Mouse (Mus musculus): Measurements from ENCODE around the gene Rcn3. TPM values are rescaled to one million over a fixed set of nuclear protein-coding genes. Genes with fewer than 3 reads are reported as not detected.
"Not testable (repeated sequence)": the region's sequence is repeated elsewhere in the genome, so short reads cannot be mapped to it uniquely, and the experiment has no call there.

Rcn3 gene
- polyA plus RNA-seq, 1 experiment = 601 TPM

DNA sequence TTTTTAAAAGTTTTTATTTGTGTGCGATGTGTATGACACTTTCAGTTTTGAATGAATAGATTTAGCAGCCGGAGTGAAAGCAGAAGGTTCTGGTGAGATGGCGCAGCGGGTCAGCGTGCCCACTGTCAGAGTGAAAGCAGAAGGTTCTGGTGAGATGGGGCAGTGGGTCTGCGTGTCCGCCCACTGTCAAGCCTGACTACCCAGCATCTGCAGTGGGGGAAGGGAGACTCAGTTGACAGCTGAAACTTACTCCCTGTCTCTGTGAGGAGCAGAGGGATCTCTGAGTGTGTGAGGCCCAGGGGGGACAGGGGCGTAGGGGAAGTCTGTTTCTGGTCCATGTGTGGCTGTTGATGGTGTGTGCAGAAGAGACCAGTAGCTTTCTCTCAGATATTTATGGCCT, 25.5 kb upstream of the Rcn3 start:
- TF ChIP-seq CTCF (IDR thresholded peaks at IDR 0.05; ENCODE audit: borderline replicate concordance, insufficient read depth, low read length) (no peak), POLR2A (IDR thresholded peaks at IDR 0.05; ENCODE audit: low read depth, low read length) (no peak)
- Histone ChIP-seq H3K4me1 (ENCODE audit: control insufficient read depth, insufficient read depth, low read length) (0 out of 2 replicates have a peak, but pooled peaks cover 5% of the 10 kb centered on the region), H3K4me3 (ENCODE audit: insufficient read depth, low read length) (no peak overlapping the region), H3K27ac (ENCODE audit: insufficient read depth, low read length) (no peak overlapping the region)

DNA sequence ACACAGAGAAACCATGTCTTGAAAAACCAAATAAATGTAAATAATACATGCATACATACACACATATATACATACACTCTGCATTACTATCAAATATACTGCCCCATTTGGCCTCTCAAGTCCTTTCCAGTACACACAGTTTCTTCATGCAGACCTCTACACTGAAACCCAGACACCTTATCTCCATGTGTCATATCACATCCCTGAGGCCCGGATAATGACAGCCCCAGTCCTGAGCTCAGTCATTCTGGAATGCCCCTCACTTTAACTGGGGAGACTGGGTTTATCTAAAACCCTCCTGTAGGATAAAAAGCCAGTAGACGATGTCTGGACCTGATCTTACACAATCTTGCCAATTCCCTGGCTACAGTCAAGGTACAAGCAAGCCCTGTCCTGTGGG, 21.5 kb upstream of the Rcn3 start:
- Histone ChIP-seq H3K27ac (ENCODE audit: insufficient read depth, low read length) (no peak overlapping the region), H3K4me3 (ENCODE audit: insufficient read depth, low read length) (no peak overlapping the region), H3K4me1 (ENCODE audit: control insufficient read depth, insufficient read depth, low read length) (no peaks in the 10 kb centered on the region)
- TF ChIP-seq CTCF (IDR thresholded peaks at IDR 0.05; ENCODE audit: borderline replicate concordance, insufficient read depth, low read length) = no peak
- TF ChIP-seq POLR2A (IDR thresholded peaks at IDR 0.05; ENCODE audit: low read depth, low read length) = no peak

DNA sequence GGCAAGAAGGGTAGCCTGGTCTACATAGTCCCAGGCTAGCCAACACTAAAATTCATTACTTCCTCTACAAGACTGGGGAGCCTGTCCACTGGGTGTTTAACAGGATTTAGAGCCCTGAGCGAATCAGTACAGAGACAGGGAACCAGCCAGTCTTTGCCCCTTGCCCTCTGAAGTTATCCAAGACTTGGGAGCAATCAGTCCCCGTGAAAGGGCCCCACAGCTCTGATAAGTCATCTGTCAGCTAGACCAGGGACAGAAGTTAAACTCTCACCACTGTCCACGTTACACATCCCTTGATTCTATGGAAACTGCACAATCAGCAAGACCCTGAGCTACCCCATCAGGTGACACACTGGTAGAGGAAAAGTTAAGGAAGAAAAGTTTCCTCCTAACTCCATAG, 20.5 kb upstream of the Rcn3 start:
- H3K27ac ChIP-seq (ENCODE audit: insufficient read depth, low read length) = no peak overlapping the region
- H3K4me1 ChIP-seq (ENCODE audit: control insufficient read depth, insufficient read depth, low read length) = no peaks in the 10 kb centered on the region
- TF ChIP-seq CTCF (IDR thresholded peaks at IDR 0.05; ENCODE audit: borderline replicate concordance, insufficient read depth, low read length) (no peak), POLR2A (IDR thresholded peaks at IDR 0.05; ENCODE audit: low read depth, low read length) (no peak)
- H3K4me3 ChIP-seq (ENCODE audit: insufficient read depth, low read length) = no peak overlapping the region

- H3K4me1 ChIP-seq (ENCODE audit: control insufficient read depth, insufficient read depth, low read length) = no peaks in the 10 kb centered on the region
- no peak overlapping the region for H3K4me3 ChIP-seq (ENCODE audit: insufficient read depth, low read length)
- H3K27ac ChIP-seq (ENCODE audit: insufficient read depth, low read length) = no peak overlapping the region
- TF ChIP-seq POLR2A (IDR thresholded peaks at IDR 0.05; ENCODE audit: low read depth, low read length) (no peak), CTCF (IDR thresholded peaks at IDR 0.05; ENCODE audit: borderline replicate concordance, insufficient read depth, low read length) (no peak)
Measured at GRCm38 (mm10) chr7:45111940-45112339, 19.9 kb upstream of the Rcn3 start.

DNA sequence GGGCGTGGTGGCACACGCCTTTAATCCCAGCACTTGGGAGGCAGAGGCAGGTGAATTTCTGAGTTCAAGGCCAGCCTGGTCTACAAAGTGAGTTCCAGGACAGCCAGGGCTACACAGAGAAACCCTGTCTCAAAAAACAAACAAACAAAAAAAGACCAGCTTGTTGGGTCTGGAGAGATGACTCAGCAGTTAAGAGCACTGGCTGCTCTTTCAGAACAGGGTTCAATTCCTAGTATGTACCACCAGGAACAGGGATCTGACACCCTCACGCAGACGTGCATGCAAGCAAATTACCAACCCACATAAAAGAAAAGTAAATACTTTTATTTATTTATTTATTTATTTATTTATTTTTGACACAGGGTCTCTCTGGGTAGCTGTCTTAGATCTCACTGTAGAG, 18.1 kb upstream of the Rcn3 start:
- H3K27ac ChIP-seq (ENCODE audit: insufficient read depth, low read length); H3K4me1 ChIP-seq (ENCODE audit: control insufficient read depth, insufficient read depth, low read length): not testable (repeated sequence)

GRCm38 (mm10) chr7:45107052-45107645, 15.1 kb upstream of the Rcn3 start:
- Histone ChIP-seq H3K27ac (ENCODE audit: insufficient read depth, low read length) (no peak overlapping the region), H3K4me3 (ENCODE audit: insufficient read depth, low read length) (no peak overlapping the region), H3K4me1 (ENCODE audit: control insufficient read depth, insufficient read depth, low read length) (no peaks in the 10 kb centered on the region)
- TF ChIP-seq POLR2A (IDR thresholded peaks at IDR 0.05; ENCODE audit: low read depth, low read length) = no peak
- TF ChIP-seq CTCF (IDR thresholded peaks at IDR 0.05; ENCODE audit: borderline replicate concordance, insufficient read depth, low read length) = no peak

More for the DNA sequence above, 18.1 kb upstream of the Rcn3 start:
- H3K4me3 ChIP-seq (ENCODE audit: insufficient read depth, low read length) = not testable (repeated sequence)

GRCm38 (mm10) chr7:45106441-45106840, 14.4 kb upstream of the Rcn3 start:
- no peak overlapping the region for H3K4me3 ChIP-seq (ENCODE audit: insufficient read depth, low read length)
- H3K27ac ChIP-seq (ENCODE audit: insufficient read depth, low read length) = no peak overlapping the region
- no peak for TF ChIP-seq CTCF (IDR thresholded peaks at IDR 0.05; ENCODE audit: borderline replicate concordance, insufficient read depth, low read length)
- no peak for TF ChIP-seq POLR2A (IDR thresholded peaks at IDR 0.05; ENCODE audit: low read depth, low read length)
- no peaks in the 10 kb centered on the region for H3K4me1 ChIP-seq (ENCODE audit: control insufficient read depth, insufficient read depth, low read length)

DNA sequence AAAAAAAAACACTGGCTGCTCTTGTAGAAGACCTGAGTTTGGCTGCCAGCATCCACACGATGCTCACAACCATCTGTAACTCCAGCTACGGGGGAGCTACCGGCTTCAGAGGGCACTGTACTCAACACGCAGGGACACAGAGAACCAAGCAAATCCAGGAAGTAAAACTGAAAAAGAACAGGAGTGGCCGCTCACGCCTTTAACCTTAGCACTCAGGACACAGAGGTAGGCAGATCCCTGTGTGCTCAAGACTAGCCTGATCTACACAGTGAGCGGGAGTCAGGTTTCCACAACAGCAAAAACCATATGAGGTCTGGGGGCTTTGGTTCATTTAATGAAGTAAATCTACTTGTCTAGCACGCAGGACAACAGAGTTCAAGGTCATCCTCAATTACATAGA, 13.5 kb upstream of the Rcn3 start:
- Histone ChIP-seq H3K4me3 (ENCODE audit: insufficient read depth, low read length) (no peak overlapping the region), H3K4me1 (ENCODE audit: control insufficient read depth, insufficient read depth, low read length) (no peaks in the 10 kb centered on the region), H3K27ac (ENCODE audit: insufficient read depth, low read length) (no peak overlapping the region)
- TF ChIP-seq CTCF (IDR thresholded peaks at IDR 0.05; ENCODE audit: borderline replicate concordance, insufficient read depth, low read length) (no peak), POLR2A (IDR thresholded peaks at IDR 0.05; ENCODE audit: low read depth, low read length) (no peak)

DNA sequence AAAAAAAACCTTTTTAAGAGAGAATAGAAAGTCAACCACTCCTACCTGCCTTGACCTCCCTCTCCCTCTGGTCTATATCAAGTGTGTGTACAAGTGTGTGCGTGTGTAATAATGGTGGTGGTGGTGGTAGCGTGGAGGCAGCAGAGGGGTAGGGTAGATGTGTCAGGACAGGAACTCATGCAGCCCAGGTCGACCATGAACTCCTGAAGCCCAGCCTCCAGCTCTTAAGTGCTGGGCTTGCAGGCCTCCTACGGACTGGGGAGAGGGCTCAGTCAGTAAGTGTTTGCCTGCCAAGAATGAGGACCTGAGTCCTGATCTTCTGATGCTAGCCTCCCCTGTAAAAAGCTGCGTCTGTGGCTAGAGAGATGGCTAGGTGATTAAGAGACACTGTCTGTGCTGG, 12.9 kb upstream of the Rcn3 start:
- no peak overlapping the region for H3K27ac ChIP-seq (ENCODE audit: insufficient read depth, low read length)
- H3K4me1 ChIP-seq (ENCODE audit: control insufficient read depth, insufficient read depth, low read length) = no peaks in the 10 kb centered on the region
- no peak for TF ChIP-seq CTCF (IDR thresholded peaks at IDR 0.05; ENCODE audit: borderline replicate concordance, insufficient read depth, low read length)
- TF ChIP-seq POLR2A (IDR thresholded peaks at IDR 0.05; ENCODE audit: low read depth, low read length) = no peak
- H3K4me3 ChIP-seq (ENCODE audit: insufficient read depth, low read length) = no peak overlapping the region

GRCm38 (mm10) chr7:45103652-45104180, 11.7 kb upstream of the Rcn3 start, which contains the start of gene Fcgrt:
Gene Fcgrt, minus strand, starts transcription at chr7:45103851.
- H3K4me3 ChIP-seq (ENCODE audit: insufficient read depth, low read length) = peak within 1 kb of the TSS; percentile 12; the same call in 1 of the 2 replicates
- no peaks in the 10 kb centered on the region for H3K4me1 ChIP-seq (ENCODE audit: control insufficient read depth, insufficient read depth, low read length)
- peak within 1 kb of the TSS; percentile 57 for H3K27ac ChIP-seq (ENCODE audit: insufficient read depth, low read length)
- TF ChIP-seq POLR2A (IDR thresholded peaks at IDR 0.05; ENCODE audit: low read depth, low read length) (peak; percentile 91), CTCF (IDR thresholded peaks at IDR 0.05; ENCODE audit: borderline replicate concordance, insufficient read depth, low read length) (no peak)

All from embryonic fibroblast, embryonic 13.5 days (primary cell).